Mouse (Mus musculus) neural tube, embryonic 14.5 days (tissue): ENCODE data around the gene Usp10. TPM values are rescaled to one million over a fixed set of nuclear protein-coding genes. Genes with fewer than 3 reads are reported as not detected.

Source experiments
- ATAC-seq: fragments of 200-750 bp; cut with Nextera tagmentation; 2 replicates; pipeline ENCODE4 v1.8.0; 2017; ENCODE audit warnings: low read depth, mild to moderate bottlenecking, moderate TSS enrichment, moderate library complexity
- H3K27ac ChIP-seq: fragments of 300-500 bp; sonication (generic); 2 replicates; pipeline ENCODE4 v1.5.1; 2014; ENCODE audit warnings: low read depth, mild to moderate bottlenecking, control low read depth, low read length, moderate library complexity, mixed read lengths
- H3K27me3 ChIP-seq: fragments of 300-500 bp; sonication (generic); 2 replicates; pipeline ENCODE4 v1.6.1; 2014; ENCODE audit warnings: low read length; ENCODE audit not compliant: control insufficient read depth, insufficient read depth
- H3K36me3 ChIP-seq: fragments of 300-500 bp; sonication (generic); 2 replicates; pipeline ENCODE4 v1.6.1; 2014; ENCODE audit warnings: low read length, mixed read lengths; ENCODE audit not compliant: control insufficient read depth, insufficient read depth
- H3K4me1 ChIP-seq: fragments of 300-500 bp; sonication (generic); 2 replicates; pipeline ENCODE4 v1.6.1; 2014; ENCODE audit warnings: low read length; ENCODE audit not compliant: control insufficient read depth, insufficient read depth
- H3K4me2 ChIP-seq: fragments of 300-500 bp; sonication (generic); 2 replicates; pipeline ENCODE4 v1.6.1; 2014; ENCODE audit warnings: mild to moderate bottlenecking, low read depth, low read length, control low read depth
- H3K4me3 ChIP-seq: fragments of 300-500 bp; sonication (generic); 2 replicates; pipeline ENCODE4 v1.5.1; 2014; ENCODE audit warnings: low read depth, low read length, control low read depth, mixed read lengths
- H3K9ac ChIP-seq: fragments of 300-500 bp; sonication (generic); replicated peaks from 2 replicates; pipeline ENCODE4 v1.6.1; 2014; ENCODE audit warnings: low read depth, mild to moderate bottlenecking, control low read depth, low read length, mixed read lengths
- H3K9me3 ChIP-seq: fragments of 300-500 bp; sonication (generic); 2 replicates; pipeline ENCODE4 v1.6.1; 2016; ENCODE audit warnings: low read length; ENCODE audit not compliant: control insufficient read depth
- WGBS: fragments of 180-500 bp; shearing (Covaris S2); extraction: QIAGEN DNeasy Blood & Tissue Kit; methylation state at CpG from one replicate; pipeline ENCODE4 v1.1.7; 2014; 5-methylcytosine and 5-hydroxymethylcytosine counted together
- polyA plus RNA-seq: library from polyadenylated mRNA; unstranded; fragments of >200 nt; fragmentation: Nextera tagmentation; extraction: Ambion mirVana; gene quantifications from 2 replicates; pipeline ENCODE4 v1.2.1, GENCODE M21; 2014

Gene Usp10
- polyA plus RNA-seq, 1 experiment from 2014 or later, result 100 TPM

- ATAC-seq, result no peak
- H3K9ac ChIP-seq, result no peak overlapping the region
- H3K27me3 ChIP-seq, result no peaks in the 10 kb centered on the region
- no peaks in the 10 kb centered on the region for H3K9me3 ChIP-seq
- no peak overlapping the region for H3K27ac ChIP-seq
- no peaks in the 10 kb centered on the region for H3K4me1 ChIP-seq
- H3K4me3 ChIP-seq, result no peak overlapping the region
- no peak overlapping the region for H3K4me2 ChIP-seq
- H3K36me3 ChIP-seq, result no peaks in the 10 kb centered on the region
- WGBS, result 46% methylated on average over 2 of the region's 2 CpGs
Observed at GRCm38 (mm10) chr8:120004705-120005381, 94.7 kb downstream of the Usp10 start.

GRCm38 (mm10) chr8:120006645-120007160 lies 96.5 kb downstream of the Usp10 start:
- Histone ChIP-seq H3K4me1 (no peaks in the 10 kb centered on the region), H3K27me3 (no peaks in the 10 kb centered on the region), H3K9me3 (no peaks in the 10 kb centered on the region), H3K27ac (no peak overlapping the region; the same call in 1 of the 2 replicates), H3K36me3 (no peaks in the 10 kb centered on the region), H3K9ac (no peak overlapping the region), H3K4me3 (no peak overlapping the region), H3K4me2 (no peak overlapping the region)
- 33% methylated on average over 9 of the region's 9 CpGs for WGBS
- ATAC-seq, result no peak

Other genes starting within 250 kb of the Usp10 start
- 3.2 and 3.7 TPM in 2 replicates for gene Wfdc1, start 244.0 kb upstream of the Usp10 start, polyA plus RNA-seq
- 0.08 and 0.10 TPM in 2 replicates for gene Atp2c2, start 210.4 kb upstream of the Usp10 start, polyA plus RNA-seq
- gene Tldc1, start 131.9 kb upstream of the Usp10 start, polyA plus RNA-seq, result 8.1 and 8.9 TPM in 2 replicates
- gene Cotl1, start 69.8 kb upstream of the Usp10 start, polyA plus RNA-seq, result 228 and 232 TPM in 2 replicates
- 15.3 and 15.5 TPM in 2 replicates for gene Klhl36, start 48.1 kb upstream of the Usp10 start, polyA plus RNA-seq
- gene Gm20388, start 481 bp downstream of the Usp10 start, polyA plus RNA-seq, result 10.3 and 18.1 TPM in 2 replicates
- 0.36 and 1.9 TPM in 2 replicates for gene Crispld2, start 82.1 kb downstream of the Usp10 start, polyA plus RNA-seq
- 21.3 and 26.2 TPM in 2 replicates for gene Zdhhc7, start 191.1 kb downstream of the Usp10 start, polyA plus RNA-seq
- 35.3 and 36.9 TPM in 2 replicates for gene 6430548M08Rik, start 203.8 kb downstream of the Usp10 start, polyA plus RNA-seq